Mouse (Mus musculus) forebrain, embryonic 14.5 days (tissue): ENCODE measurements around the gene Nr2e3. TPM values are rescaled to one million over a fixed set of nuclear protein-coding genes. Genes with fewer than 3 reads are reported as not detected.
"Not testable (repeated sequence)": the region's sequence is repeated elsewhere in the genome, so short reads cannot be mapped to it uniquely, and the experiment has no call there.

Experiments
- ATAC-seq: fragments of 200-750 bp; cut with Nextera tagmentation; 2 replicates; pipeline ENCODE4 v1.8.0; 2017; ENCODE audit warnings: mild to moderate bottlenecking, moderate library complexity
- DNase-seq: peaks from one replicate; pipeline ENCODE4 v3.0.0-alpha.2; 2015; ENCODE audit warnings: low spot score
- H3K27ac ChIP-seq: fragments of 300-500 bp; sonication (generic); 2 replicates; pipeline ENCODE4 v1.5.1; 2014; ENCODE audit warnings: low read depth, mild to moderate bottlenecking, control low read depth, low read length, moderate library complexity
- H3K27me3 ChIP-seq: fragments of 300-500 bp; sonication (generic); replicated peaks from 2 replicates; pipeline ENCODE4 v1.6.1; 2014; ENCODE audit warnings: low read length, control low read depth, mixed read lengths; ENCODE audit not compliant: control insufficient read depth, insufficient read depth
- H3K36me3 ChIP-seq: fragments of 300-500 bp; sonication (generic); 2 replicates; pipeline ENCODE4 v1.6.1; 2014; ENCODE audit warnings: low read length, control low read depth; ENCODE audit not compliant: control insufficient read depth, insufficient read depth
- H3K4me1 ChIP-seq: fragments of 300-500 bp; sonication (generic); 2 replicates; pipeline ENCODE4 v1.6.1; 2014; ENCODE audit warnings: antibody characterized with exemption, low read length, control low read depth; ENCODE audit not compliant: control insufficient read depth, insufficient read depth
- H3K4me2 ChIP-seq: fragments of 300-500 bp; sonication (generic); 2 replicates; pipeline ENCODE4 v1.6.1; 2014; ENCODE audit warnings: mild to moderate bottlenecking, control low read depth, low read length
- H3K4me3 ChIP-seq: fragments of 300-500 bp; sonication (generic); 2 replicates; pipeline ENCODE4 v1.5.1; 2014; ENCODE audit warnings: low read depth, low read length, control low read depth
- H3K9ac ChIP-seq: fragments of 300-500 bp; sonication (generic); 2 replicates; pipeline ENCODE4 v1.6.1; 2014; ENCODE audit warnings: mild to moderate bottlenecking, low read length, control low read depth, moderate library complexity
- H3K9me3 ChIP-seq: fragments of 300-500 bp; sonication (generic); replicated peaks from 2 replicates; pipeline ENCODE4 v1.6.1; 2016; ENCODE audit warnings: low read length, control low read depth, mixed read lengths; ENCODE audit not compliant: control insufficient read depth
- WGBS: fragments of 180-500 bp; shearing (Covaris S2); extraction: QIAGEN DNeasy Blood & Tissue Kit; methylation state at CpG from one replicate; pipeline ENCODE4 v1.1.7; 2014; 5-methylcytosine and 5-hydroxymethylcytosine counted together
- polyA plus RNA-seq: library from polyadenylated mRNA; unstranded; fragments of >200 nt; fragmentation: Nextera tagmentation; extraction: Ambion mirVana; gene quantifications from 2 replicates; pipeline ENCODE4 v1.2.1, GENCODE M21; 2014

Nr2e3 gene
- polyA plus RNA-seq, 1 experiment from 2014 or later, result not detected

DNA sequence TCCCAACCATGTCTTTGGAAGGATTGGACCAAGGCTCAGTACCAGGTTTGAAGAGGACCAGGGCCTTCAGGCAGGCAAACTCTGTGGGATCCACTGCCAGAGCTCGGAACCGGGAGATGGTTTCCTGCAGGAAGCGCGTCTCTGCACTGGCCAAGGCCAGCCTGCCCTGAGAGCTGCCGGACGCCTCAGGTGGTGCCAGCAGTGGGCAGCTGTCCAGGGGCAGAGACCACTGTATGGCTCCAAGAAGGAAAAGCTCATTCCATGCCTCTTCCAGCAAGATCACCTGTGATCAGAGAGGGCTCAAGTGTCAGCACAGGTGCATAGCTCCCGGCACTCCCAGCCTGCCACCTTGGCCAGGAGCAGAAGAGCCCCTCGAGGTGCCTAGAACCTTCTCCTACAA is 13.2 kb downstream of the Nr2e3 start:
- H3K4me3 ChIP-seq, result no peak overlapping the region
- no peaks in the 10 kb centered on the region for H3K27me3 ChIP-seq
- no peaks in the 10 kb centered on the region for H3K36me3 ChIP-seq
- no peak overlapping the region for H3K27ac ChIP-seq
- H3K9ac ChIP-seq, result no peak overlapping the region
- whole genome bisulfite sequencing, result 89% methylated on average over 8 of the region's 8 CpGs
- H3K9me3 ChIP-seq, result no peaks in the 10 kb centered on the region
- DNase-seq, result no peak
- H3K4me2 ChIP-seq, result no peak overlapping the region
- H3K4me1 ChIP-seq, result no peaks in the 10 kb centered on the region
- no peak for ATAC-seq

DNA sequence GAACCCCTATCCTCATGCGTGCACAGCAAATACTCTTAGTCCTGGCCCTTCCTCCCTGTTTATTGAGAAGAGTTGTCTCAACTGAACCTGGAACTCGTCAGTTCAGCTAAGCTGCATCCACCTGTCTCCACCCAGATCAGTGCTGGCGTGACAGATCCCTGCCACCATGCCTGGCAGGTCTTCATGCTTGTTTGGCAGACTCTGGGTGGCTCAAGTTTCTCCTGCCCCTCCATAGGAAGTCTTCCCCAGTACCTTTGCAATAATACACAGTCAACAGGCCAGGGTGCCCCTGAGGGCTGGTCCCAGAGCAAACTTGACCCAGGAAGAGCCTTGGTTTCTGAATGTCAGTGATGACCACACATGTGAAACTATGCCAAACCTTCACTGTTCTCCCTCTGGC is 15.2 kb downstream of the Nr2e3 start:
- 74% methylated on average over 3 of the region's 3 CpGs for WGBS
- no peaks in the 10 kb centered on the region for H3K4me1 ChIP-seq
- no peaks in the 10 kb centered on the region for H3K36me3 ChIP-seq
- DNase-seq, result no peak
- ATAC-seq, result no peak
- no peak overlapping the region for H3K4me2 ChIP-seq
- H3K27me3 ChIP-seq, result no peaks in the 10 kb centered on the region
- no peak overlapping the region for H3K27ac ChIP-seq
- no peak overlapping the region for H3K4me3 ChIP-seq
- H3K9ac ChIP-seq, result no peak overlapping the region
- no peaks in the 10 kb centered on the region for H3K9me3 ChIP-seq

- no peak for DNase-seq
- no peak for ATAC-seq
- Histone ChIP-seq H3K4me2 (no peak overlapping the region), H3K9me3 (no peaks in the 10 kb centered on the region), H3K4me1 (no peaks in the 10 kb centered on the region), H3K27me3 (no peaks in the 10 kb centered on the region), H3K4me3 (no peak overlapping the region), H3K9ac (no peak overlapping the region), H3K27ac (no peak overlapping the region), H3K36me3 (no peaks in the 10 kb centered on the region)
- WGBS, result 90% methylated on average over 6 of the region's 6 CpGs
Observed at GRCm38 (mm10) chr9:59943826-59944225, 16.6 kb downstream of the Nr2e3 start.

- Histone ChIP-seq H3K9ac (no peak overlapping the region), H3K4me1 (no peaks in the 10 kb centered on the region), H3K36me3 (no peaks in the 10 kb centered on the region), H3K4me3 (no peak overlapping the region), H3K27me3 (no peaks in the 10 kb centered on the region), H3K9me3 (no peaks in the 10 kb centered on the region), H3K4me2 (no peak overlapping the region), H3K27ac (no peak overlapping the region)
- WGBS, result 67% methylated on average over 5 of the region's 5 CpGs
- ATAC-seq (no peak), DNase-seq (no peak)
Observed at GRCm38 (mm10) chr9:59942501-59943085, 17.9 kb downstream of the Nr2e3 start.

DNA sequence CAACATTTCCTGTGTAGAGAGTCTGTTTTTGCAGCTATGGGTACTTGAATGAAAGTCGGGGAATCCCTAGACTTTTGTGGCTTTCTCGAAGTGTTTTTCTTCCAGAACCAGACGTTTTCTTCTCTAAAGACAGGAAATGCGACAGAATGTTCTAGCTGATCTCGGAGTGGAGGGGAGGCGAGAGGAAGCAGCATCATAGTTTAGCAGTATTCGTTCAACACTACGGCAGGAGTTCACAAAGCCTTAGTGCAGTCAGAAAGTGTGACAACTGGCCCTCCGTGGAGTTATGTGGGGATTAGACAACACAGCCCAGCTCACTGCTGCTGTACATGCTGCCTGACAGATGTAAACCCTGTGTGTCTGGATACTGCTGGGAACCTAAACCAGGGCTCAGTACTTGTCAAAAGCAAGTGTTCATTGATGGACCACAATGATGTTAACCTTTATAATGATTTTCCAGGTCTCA is 18.5 kb downstream of the Nr2e3 start:
- no peak overlapping the region for H3K4me3 ChIP-seq
- no peaks in the 10 kb centered on the region for H3K27me3 ChIP-seq
- DNase-seq (no peak), ATAC-seq (no peak)
- no peaks in the 10 kb centered on the region for H3K9me3 ChIP-seq
- H3K27ac ChIP-seq, result no peak overlapping the region
- no peaks in the 10 kb centered on the region for H3K4me1 ChIP-seq
- WGBS, result 83% methylated on average over 9 of the region's 9 CpGs
- no peaks in the 10 kb centered on the region for H3K36me3 ChIP-seq
- H3K4me2 ChIP-seq, result no peak overlapping the region
- H3K9ac ChIP-seq, result no peak overlapping the region

DNA sequence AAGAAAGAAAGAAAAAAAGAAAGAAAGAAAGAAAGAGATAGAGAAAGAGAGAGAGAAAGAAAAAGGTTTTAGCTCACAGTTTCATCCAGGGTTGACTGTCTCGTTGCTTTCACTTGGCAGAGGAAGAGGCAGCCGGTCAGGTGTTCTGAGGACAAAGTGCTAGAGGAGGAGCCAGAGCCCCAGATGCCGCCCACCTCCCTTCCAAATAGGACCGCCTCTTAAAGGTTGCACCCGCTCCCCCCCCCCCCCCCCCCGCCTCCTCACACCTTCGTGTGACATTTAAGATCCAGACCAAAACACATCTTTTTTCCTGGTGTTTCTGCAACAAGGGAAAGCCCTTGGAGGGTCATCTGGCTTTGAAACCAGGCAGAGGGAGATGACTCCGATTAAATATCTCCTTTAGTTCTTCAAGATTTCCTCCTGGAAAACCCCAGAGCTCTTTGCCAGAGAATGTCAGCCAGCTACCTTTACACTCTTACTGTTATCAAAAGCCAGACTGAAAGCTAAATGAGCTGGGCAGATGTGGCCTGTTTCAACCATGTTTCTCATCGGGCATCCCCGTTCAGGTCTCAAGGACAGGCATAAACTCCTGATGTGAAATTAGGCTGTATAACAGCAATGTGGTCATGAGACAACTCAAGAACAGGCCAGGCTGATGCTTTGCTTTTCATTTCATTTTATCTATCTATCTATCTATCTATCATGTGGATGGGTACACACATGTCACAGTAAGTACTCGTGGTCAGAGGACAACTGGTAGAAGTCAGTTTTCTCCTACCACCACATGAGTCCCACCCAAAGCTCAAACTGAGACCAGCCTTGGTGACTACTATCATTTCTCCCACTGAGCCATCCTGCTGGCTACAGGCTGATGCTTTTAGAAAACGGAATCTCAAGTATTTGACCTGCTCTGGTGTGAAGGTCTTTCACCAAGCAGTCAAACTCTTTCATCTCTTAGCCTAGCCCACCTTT is 19.3 kb downstream of the Nr2e3 start:
- 77% methylated on average over 11 of the region's 12 CpGs for WGBS
- Histone ChIP-seq H3K4me2 (no peak overlapping the region), H3K27me3 (no peaks in the 10 kb centered on the region), H3K4me1 (no peaks in the 10 kb centered on the region), H3K36me3 (no peaks in the 10 kb centered on the region), H3K27ac (no peak overlapping the region), H3K9me3 (no peaks in the 10 kb centered on the region), H3K9ac (no peak overlapping the region), H3K4me3 (no peak overlapping the region)
- no peak for ATAC-seq
- no peak for DNase-seq

- Histone ChIP-seq H3K4me3 (no peak overlapping the region), H3K9me3 (no peaks in the 10 kb centered on the region), H3K36me3 (no peaks in the 10 kb centered on the region), H3K9ac (no peak overlapping the region), H3K4me1 (no peaks in the 10 kb centered on the region), H3K4me2 (no peak overlapping the region), H3K27me3 (no peaks in the 10 kb centered on the region), H3K27ac (no peak overlapping the region)
- DNase-seq (no peak), ATAC-seq (no peak)
- WGBS, result 86% methylated on average over 2 of the region's 2 CpGs
Observed at GRCm38 (mm10) chr9:59939691-59940090, 20.8 kb downstream of the Nr2e3 start.

GRCm38 (mm10) chr9:59938529-59938928 is 21.9 kb downstream of the Nr2e3 start:
- Histone ChIP-seq H3K27ac (no peak overlapping the region), H3K4me2 (no peak overlapping the region), H3K9me3 (no peaks in the 10 kb centered on the region), H3K4me1 (no peaks in the 10 kb centered on the region), H3K4me3 (no peak overlapping the region), H3K9ac (no peak overlapping the region), H3K36me3 (no peaks in the 10 kb centered on the region), H3K27me3 (no peaks in the 10 kb centered on the region)
- ATAC-seq, result no peak
- DNase-seq, result no peak
- 86% methylated on average over 8 of the region's 8 CpGs for WGBS

GRCm38 (mm10) chr9:59935866-59936265 is 24.6 kb downstream of the Nr2e3 start:
- H3K4me2 ChIP-seq, DNase-seq, H3K4me1 ChIP-seq, H3K27me3 ChIP-seq, H3K36me3 ChIP-seq, H3K9ac ChIP-seq, H3K9me3 ChIP-seq, ATAC-seq, H3K4me3 ChIP-seq, H3K27ac ChIP-seq: not testable (repeated sequence)
- 84% methylated on average over 8 of the region's 8 CpGs for WGBS
